Mouse (Mus musculus): ENCODE results near the gene Cpne9.

Gene Cpne9

DNA sequence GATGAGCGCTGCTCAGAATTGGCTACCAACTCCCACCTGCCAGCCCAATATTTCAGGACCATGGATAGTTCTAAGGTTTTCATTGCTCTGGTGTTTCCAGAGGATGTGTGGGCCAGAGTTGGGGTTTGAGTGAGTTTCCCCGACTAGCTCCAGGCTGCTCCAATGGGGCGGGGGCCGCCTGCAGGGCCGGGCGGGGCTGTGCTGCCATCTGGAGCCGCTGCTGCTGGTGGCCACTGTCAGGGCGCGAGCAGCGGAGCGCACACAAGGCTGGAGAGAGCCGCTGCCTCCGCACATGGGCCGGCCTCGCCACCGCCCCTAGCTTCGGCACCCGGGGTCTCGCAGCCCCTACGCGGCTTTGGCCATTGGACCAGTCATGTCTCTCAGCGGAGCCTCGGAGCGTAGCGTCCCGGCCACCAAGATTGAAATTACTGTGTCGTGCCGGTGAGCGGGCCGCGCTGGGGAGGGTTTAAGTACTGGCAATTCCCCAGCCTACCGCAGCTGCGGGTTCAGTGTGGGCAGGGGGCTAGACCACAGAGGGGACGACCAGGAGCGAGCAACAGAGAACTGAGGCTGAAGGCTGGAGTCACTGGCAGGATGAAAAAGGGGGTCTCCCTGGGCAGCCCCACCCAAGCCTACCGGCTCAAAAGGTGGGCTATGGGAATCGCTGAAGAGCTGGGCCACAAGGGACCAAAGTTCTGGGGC lies at the start of gene Cpne9:
Cpne9 (plus strand) TSS at position 207 of the 702 bp plus-strand sequence.
- DNase-seq (ENCODE audit: low read depth, low spot score) = peak; percentile 61

DNA sequence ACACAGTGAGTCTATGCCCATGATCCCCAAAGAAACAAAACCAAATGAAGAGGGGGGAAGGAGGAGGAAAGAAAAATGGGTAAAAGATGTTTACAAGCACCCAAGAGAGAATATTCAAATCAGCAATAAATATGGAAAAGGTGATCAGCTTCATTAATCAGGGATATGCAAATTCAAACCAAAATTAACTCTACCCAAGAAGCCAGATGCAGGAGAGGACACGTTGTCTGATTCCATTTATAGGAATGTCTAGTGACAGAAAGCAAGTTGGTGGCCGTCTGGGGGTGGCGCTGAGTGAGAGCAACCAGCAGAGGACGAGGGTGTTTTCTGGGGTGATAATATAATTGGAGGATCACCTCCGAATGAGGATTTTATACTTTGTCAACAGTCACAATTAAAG lies 47.0 kb upstream of the Cpne9 start:
- DNase-seq (ENCODE audit: low read depth, low spot score) = no peak

DNA sequence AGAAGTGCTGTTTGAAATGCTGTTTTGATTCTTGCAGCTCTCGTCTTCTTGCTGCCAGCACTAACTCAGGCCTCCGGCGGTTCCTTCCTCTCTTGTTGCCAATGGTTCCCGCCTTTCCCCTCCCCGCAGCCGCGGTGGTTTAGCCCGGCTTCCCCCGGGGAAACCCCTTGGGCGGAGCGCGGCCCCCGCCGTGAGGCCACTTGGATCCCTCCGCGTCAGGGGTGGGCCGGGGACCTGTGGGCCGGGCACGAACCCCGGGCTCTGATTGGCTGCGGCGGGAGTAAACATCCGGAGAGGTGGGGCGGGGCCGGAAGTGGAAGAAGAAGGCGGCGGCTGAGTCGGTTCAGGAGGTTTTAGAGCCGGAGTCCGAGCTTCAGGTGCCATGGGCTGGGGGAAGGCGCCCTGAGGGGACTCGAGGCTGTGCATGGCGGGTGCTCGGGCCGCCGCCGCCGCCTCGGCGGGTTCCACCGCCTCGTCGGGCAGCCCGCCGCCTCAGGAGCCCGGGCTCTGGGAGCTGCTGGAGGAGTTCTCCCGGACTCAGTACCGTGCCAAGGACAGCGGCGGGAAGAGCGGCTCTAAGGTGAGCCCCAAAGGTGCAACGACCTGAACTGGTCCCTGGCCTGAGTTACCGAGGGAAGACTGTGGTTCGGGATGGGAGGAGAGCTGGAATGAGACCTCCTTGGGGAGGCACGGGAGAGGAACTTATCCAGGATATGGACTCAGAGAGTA lies 44.4 kb upstream of the Cpne9 start, which contains the start of gene Mtmr14:
Mtmr14 (plus strand) TSS at position 302 of the 729 bp plus-strand sequence.
- DNase-seq (ENCODE audit: low read depth, low spot score) = peak; percentile 96

DNA sequence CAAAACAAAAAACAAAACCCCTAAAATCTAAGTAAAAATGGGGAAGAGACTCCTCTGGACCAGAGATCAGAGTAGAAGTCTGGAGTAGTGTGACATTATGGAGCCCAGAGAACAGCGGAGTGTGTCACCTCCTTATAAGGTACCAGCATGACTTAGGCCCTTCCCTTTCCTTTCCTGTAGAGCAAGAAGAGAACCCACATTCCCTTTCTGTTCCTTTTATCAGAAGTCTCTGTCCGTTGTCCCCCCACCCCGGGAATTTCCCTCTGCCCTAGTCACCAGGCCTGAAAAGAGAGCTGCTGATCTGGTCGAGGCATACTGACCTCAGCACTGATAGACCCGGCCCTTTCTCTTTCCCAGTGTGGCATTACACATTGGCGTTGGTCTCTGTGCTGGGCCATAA lies 43.7 kb upstream of the Cpne9 start:
- DNase-seq (ENCODE audit: low read depth, low spot score) = no peak

DNA sequence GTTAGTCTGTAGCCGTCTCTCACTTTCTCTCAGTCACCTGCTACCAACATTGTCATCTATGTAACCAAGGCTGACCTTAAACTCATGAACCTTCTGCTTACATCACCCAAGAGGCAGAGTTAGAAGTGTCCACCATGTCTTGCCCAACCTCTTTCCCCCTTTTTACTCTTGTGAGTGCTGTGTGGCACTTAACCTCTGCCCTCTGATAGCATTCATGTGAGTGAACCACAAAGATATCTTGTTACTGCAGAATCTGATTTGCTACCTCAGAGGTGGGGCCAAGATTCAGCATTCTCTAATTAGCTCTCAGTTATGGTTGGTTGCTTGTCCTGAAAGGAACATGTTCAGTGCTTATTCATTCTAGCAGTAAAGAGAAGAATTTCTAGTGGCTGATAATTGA lies 39.4 kb upstream of the Cpne9 start:
- DNase-seq (ENCODE audit: low read depth, low spot score) = no peak

DNA sequence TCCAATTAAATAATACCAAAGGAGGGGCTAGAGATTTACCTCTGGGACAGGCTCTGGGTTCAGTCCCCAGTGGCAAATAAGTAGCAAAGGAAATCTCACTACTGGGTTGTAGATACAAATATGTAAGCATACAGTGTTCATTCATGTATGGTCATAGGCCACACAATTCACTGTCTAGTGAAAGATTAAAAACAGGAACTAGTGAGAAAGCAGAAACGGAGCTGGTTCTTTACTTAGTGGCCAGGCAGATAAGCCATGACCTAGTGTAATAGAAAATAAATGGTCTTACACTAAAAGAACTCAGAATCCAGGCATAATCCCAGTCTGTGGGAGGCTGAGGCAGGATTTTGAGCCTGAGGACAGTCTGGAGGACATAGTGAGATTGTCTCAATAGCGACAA lies 36.5 kb upstream of the Cpne9 start:
- no peak for DNase-seq (ENCODE audit: low read depth, low spot score)

DNA sequence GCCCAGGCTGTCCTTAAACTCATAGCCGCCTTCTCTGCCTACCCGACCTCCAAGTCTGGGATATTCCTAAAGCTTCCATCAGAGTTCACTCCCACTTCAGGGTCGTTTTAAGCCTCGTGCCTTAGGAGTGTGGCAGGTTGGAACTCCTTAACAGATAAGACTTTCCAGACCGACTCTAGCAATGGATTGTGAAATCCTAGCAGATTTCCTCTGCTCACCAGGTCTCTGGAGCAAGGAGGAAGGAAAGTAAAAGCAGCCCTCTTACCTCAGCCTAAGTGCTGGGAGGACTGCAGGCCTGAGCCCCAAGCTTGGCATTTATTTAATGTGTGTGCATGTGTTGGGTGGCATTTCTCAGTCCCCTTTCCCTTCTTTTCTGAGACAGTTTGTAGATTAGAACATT lies 31.3 kb upstream of the Cpne9 start:
- DNase-seq (ENCODE audit: low read depth, low spot score) = no peak

DNA sequence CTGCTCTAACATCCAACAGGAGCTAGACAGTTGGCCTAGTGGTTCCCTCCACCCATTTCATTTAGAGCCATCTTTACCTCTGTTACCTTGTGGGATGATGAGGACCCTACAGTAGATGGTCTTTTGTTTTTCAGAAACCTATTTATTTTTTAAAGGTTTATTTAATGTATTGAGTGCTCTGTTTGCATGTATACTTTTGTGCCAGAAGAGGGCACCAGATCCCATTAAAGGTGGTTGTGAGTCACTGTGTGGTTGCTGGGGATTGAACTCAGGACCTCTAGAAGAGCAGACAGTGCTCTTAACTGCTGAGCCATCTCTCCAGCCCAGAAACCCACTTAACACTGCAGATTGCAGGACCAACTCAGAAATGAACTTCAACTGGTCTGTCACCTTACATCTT lies 30.2 kb upstream of the Cpne9 start:
- no peak for DNase-seq (ENCODE audit: low read depth, low spot score)

DNA sequence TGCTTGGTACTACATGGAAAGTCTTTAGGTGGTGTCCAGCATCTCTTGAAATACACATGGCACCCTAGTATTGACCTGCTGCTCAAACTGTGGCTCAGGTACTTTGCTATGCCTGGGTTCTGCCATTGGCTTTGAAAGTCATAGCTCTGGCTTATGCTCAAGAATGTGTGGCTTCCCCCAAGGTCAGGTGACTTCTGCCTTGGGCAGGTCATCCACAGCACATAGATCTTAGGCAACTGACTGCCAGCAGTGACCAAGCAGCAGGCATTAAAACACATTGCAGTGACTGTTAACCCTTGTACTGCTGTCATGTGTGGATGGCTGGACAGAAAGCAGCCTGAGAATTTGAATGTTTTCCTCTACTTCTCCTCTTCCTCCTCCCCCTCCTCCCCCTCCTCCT lies 27.2 kb upstream of the Cpne9 start:
- DNase-seq (ENCODE audit: low read depth, low spot score) = no peak

DNA sequence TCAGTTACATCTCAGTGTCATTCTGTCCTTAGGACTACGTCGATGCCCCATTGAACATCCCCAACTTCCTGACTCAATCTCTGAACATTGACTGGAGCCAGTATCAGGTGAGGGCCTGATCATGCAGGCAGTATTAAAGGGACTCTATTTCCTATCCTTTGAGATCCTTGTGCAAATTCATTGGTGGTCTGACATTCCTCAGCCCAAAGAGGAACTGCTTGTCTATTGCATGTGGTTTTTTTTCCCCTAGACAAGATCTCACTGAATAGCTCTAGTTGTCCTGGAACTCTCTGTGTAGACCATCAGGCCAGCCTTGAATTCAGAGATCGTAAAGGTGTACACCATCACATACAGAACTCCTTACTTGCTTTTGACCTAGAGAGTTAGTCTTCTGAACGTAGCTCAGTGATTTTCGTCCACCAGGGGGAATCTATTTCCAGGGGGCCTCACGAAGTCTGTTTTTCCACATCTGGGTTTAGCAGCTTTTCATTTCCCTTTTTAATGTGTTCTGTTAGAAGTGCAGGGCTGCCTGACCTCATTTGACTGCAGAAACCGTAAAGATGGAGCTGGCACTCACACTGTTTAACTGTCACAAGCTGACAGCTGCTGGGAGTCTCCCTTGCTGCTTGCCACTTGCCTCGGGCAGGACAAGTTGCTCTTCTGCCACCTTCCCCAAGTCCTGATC lies 20.8 kb upstream of the Cpne9 start:
- DNase-seq (ENCODE audit: low read depth, low spot score) = no peak

DNA sequence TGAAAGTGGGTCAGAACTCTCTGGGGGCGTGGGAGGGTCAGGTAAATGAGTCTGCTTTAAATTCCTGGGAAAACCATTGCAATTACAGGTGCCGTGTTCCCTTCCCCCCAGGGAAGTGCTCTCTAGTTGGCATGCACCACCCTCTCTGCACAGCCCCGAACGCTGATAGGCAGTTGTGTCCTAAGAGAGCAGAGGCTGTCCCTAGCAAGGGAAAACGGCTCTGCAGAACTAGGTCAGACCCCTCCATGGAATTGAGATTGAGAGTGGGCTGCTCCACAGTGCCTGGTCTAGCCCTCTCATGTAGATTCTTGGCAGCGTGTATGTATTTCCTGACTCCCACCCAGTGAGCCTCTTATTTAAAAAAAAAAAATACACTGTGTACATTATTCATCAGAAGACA lies 18.6 kb upstream of the Cpne9 start:
- no peak for DNase-seq (ENCODE audit: low read depth, low spot score)

DNA sequence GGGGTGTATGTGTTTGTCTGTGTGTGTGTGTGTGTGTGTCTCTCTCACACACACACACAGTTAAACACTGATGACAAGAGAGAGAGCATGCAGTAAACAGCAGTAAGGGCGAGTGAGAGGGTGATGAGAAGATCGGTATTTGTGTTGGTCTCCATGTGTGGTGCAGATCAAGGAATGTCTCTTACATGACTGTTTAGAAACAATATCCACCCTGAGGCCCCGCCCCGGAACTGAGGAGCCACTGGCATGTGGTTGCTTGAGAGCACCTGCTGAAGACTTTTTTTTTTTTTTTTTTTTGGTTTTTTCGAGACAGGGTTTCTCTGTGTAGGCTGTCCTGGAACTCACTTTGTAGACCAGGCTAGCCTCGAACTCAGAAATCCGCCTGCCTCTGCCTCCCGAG lies 17.7 kb upstream of the Cpne9 start:
- no peak for DNase-seq (ENCODE audit: low read depth, low spot score)

DNA sequence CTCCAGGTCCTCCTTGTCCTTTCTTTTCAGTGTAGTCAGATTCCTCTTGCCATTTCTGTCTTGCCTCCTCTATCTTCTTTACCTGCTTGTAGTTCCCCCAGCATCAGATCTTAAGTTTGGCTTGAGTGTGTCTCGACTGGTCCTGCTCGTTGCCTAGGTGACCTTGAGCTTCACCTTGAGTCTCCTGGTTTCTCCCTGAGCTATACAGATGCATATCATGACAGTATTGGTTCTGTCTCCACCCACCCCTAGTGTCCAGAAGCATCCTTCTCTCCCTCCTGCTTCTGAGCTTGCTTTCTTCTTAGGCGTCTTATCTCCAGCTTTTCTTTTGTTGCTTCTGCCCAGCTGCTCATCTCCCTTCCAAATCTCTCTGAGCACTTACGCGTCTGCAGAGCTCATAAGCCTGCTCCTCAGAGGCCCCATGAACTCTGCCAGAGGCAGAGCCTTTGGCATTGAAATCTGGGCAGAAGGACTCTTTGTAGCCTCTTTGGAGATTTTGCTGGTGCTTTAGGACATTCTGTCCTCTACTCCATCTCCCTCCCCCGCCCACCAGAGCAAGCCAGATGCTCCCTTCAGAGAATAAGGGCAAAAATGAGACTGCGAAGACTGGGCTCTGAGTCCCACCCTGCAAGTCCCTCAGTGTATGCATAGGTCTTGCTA lies 15.0 kb upstream of the Cpne9 start:
- DNase-seq (ENCODE audit: low read depth, low spot score) = no peak

DNA sequence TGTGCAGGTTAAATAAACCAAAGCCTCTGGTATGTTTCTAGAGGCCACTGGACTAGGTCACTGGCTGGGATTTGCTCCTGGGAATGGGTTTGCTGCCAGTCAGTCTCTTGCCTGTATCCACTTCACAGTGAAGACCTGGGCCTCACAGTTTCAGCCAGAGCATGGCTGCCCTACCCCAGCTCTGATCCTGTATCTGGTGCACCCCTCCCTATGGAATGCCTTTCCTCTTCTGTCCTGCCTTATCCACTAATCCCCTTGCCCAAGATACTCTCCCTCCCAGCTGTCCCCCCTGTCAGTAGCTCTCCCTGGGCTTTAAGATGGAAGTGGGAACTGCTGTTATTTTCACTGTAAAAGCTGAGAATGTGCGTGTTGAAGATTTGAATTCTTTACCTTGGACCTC lies 14.1 kb upstream of the Cpne9 start:
- DNase-seq (ENCODE audit: low read depth, low spot score) = no peak

DNA sequence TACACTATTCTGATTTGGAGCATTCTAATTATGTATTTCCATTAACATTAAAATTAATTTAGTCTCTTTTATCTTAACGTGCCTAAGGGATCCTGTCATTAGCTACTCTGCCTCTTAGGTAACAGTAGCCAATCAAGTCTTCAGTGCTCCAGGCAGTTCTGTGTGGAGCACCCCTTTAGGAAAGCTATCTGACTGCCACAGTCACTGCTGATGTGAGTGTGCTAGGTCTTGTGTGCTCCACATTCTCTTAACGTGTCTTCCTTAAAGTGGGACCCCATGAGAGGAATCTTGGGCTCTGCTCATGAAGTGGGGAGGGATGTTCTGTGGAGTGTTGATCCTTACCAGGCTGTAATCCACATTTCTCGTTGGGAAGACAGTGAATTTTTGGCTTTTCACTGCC lies 9.7 kb upstream of the Cpne9 start:
- no peak for DNase-seq (ENCODE audit: low read depth, low spot score)

DNA sequence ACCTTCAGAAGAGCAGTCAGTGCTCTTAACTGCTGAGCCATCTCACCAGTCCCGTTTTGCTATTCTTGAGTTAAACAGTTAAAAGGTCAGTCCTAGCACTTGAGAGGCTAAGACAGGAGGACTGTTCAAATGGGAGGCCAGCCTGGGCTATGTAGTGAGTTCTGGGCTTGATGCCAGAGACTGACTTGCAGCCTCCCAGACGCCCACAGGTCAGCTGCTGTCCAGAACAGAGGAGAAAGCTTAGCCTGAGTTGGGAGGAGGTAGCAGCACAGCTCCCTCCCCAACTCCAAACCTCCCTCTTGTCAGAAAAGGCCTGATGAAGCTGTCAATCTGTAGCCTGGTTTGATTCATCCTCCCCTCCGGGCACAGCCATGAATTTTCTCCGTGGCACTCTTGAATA lies 5.3 kb upstream of the Cpne9 start:
- no peak for DNase-seq (ENCODE audit: low read depth, low spot score)

DNA sequence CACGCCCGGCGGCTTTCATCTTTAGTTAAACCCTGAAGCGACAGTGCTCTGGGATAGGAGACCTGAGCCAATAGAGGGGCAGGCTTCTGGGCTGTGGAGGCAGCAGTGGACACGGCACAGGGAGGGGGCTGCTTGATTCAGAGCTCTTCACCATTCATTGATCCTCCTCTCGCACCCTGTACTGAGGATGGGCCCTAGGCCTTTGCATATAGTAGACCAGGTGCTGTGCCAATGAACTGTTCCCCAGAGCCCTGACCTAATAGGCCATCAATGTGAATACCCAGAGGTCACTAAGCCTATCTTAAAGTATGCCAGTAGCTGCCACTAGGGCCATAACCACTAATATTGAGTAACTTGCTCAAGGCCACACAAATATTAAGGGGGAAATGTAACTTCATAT lies 431 bp upstream of the Cpne9 start:
- no peak for DNase-seq (ENCODE audit: low read depth, low spot score)

DNA sequence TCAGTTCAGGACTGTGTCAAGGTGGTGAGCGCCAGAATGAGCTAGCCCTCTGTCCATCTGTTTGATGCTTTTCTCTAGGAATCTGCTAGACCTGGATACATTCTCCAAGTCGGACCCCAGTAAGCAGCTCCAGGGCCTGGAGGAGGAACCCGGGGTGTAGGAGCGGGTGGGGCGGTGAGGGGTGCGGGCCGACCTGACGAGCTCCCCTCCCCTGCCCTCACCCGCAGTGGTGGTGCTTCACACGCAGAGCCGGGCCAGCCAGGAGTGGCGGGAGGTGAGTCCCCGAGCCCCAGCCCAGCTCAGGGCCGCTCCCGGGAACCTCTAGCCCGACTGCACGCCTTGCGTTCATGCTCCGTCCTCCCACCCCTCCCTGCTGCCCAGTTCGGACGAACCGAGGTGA lies 862 bp downstream of the Cpne9 start:
- DNase-seq (ENCODE audit: low read depth, low spot score) = no peak

DNA sequence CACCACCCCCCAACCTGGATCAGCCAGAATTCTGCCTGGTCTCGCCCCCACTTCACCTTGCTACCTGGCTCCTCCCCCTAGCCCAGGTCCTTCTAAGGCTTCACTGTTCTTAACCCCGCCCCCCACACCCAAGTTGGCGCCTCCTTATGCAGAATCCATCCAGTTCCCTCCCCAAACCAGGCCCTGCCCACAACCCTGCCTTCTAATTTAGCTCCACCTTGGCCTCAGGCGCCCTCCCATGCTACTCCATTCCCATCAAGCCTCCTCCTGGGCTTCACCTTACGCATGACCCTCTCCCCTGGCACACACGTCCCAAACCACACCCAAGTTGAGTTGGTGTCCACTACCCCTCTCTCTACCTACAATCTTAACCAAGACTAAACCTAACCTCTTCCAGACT lies 1.4 kb downstream of the Cpne9 start:
- no peak for DNase-seq (ENCODE audit: low read depth, low spot score)

DNA sequence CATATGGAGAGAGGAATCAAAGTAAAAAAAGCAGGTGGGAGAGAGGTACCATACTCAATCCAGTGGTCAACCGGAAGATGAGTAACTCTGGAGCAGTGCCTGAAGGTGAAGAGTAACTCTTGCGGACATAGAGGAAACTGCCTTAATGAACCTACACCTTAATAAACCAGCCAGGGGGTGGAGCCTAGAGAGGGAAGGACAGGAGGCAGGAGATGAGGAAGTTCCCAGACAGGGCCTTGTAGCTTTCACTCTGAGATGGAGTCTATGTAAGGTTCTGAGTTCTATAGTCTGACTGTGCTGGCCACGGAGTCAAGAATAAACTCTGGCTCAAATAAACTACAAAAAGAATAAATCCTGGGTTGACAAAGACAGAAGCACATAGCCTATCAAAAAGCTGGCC lies 2.8 kb downstream of the Cpne9 start:
- no peak for DNase-seq (ENCODE audit: low read depth, low spot score)

DNA sequence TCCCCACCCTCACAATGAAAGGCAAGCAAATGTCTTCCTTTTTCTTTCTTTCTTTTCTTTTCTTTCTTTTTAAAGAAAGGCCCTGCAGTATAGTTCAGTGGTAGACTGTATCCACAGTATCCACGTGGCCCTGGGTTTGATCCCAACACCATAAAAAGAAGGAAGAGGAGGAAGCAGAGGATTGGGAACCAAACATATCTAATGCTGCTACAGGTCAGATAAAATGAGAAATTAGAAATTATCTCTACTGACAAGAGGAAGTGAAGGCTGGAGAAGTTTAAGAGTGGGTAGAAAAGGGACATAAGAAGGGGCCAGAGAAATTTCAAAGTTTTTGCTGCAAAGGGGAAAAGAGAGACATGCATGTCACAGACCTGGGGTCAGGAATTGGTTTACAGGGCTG lies 4.2 kb downstream of the Cpne9 start:
- DNase-seq (ENCODE audit: low read depth, low spot score) = no peak

DNA sequence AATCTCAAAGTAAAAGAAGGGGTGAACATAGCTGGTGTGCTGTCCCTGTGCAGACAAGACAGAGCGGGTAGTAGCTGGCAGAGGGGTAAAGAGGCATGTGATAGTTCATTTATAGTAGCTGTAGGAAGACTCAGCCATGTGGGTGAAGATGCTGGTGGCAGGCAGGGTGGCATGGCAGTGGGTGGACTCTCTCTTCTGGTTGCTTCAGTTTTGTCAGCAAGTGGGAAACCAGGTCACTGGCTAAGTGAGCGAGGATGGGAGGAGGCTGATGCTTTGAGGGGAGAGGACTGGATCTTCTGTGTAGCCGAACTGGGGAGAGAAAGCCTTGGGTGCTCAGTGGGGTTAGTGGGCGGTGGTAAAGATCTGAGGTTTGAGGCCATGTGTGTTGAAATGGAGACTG lies 5.1 kb downstream of the Cpne9 start:
- DNase-seq (ENCODE audit: low read depth, low spot score) = no peak

Data from embryo, embryonic 11.5 days (tissue).